ENCODE assay signal across 23 mouse cellular contexts in the genomic region with DNA sequence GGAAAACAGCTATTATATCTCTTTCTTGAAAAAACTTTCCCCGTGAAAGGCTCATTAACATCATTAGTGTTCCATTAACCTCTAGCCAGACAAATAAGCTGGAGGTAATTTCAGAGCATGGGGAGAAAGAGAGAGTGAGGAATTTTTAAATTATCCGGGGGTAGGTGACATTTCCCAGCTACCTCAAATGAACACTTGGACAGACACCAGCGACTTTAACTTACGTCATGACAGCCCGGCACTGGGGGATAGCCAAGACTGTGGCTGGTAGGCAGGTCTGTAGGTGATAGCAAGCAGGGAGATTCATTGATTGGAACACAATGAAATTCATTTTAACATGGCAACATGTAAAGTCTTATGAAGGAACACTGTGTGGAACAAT.
A peak's percentile ranks its signal among the peaks of the same experiment; 100 is the strongest.
DNase-seq lines count a peak whose midpoint lies in the region; ATAC-seq and TF ChIP-seq lines count a peak whose summit lies in the region.
"Had no signal": no experiment of that assay in that cellular context is flagged by ENCODE, and none has a peak within 500 bp of the region (broad histone marks: within the 10 kb centered on the region; RNA-seq: fewer than 3 reads in every experiment).

No protein-coding gene starts in this region.

- H3K4me1 ChIP-seq in forebrain, embryonic 15.5 days: peaks cover 16% of the 10 kb centered on the region
- no peaks in the 10 kb centered on the region for H3K4me1 ChIP-seq in forebrain, embryonic 11.5 days (replicated peaks; ENCODE audit: control insufficient read depth, insufficient read depth, low read length)
- H3K4me1 ChIP-seq: heart, embryonic 13.5 days; hindbrain, embryonic 13.5 days; megakaryocyte, embryonic 14.5 days; neural tube, embryonic 15.5 days had no signal

- H3K27ac ChIP-seq in forebrain, embryonic 15.5 days (replicated peaks): 0 out of 2 replicates have a peak overlapping the region, but pooled peaks have one; percentile 2
- no peak overlapping the region for H3K27ac ChIP-seq in forebrain, embryonic 11.5 days (ENCODE audit: low read depth, low read length)
- H3K27ac ChIP-seq in left cerebral cortex, adult 2 months: peak overlapping the region; percentile 80
- H3K27ac ChIP-seq: heart, embryonic 13.5 days; hindbrain, embryonic 13.5 days; neural tube, embryonic 15.5 days had no signal

- no peak overlapping the region for H3K9ac ChIP-seq in forebrain, embryonic 15.5 days (replicated peaks)
- H3K9ac ChIP-seq in forebrain, embryonic 11.5 days (ENCODE audit: low read length): no peak overlapping the region
- H3K9ac ChIP-seq: heart, embryonic 13.5 days; hindbrain, embryonic 13.5 days; neural tube, embryonic 15.5 days had no signal

- H3K9me3 ChIP-seq in forebrain, embryonic 15.5 days: no peaks in the 10 kb centered on the region
- no peaks in the 10 kb centered on the region for H3K9me3 ChIP-seq in forebrain, embryonic 11.5 days (ENCODE audit: control insufficient read depth, low read length)
- H3K9me3 ChIP-seq: heart, embryonic 13.5 days; hindbrain, embryonic 13.5 days; neural tube, embryonic 15.5 days had no signal

- DNase-seq in forebrain, embryonic 11.5 days (ENCODE audit: low spot score): no peak
- DNase-seq in left cerebral cortex, adult 2 months (ENCODE audit: extremely low spot score in 1 of 2, low spot score in 2 of 2): peak in 1 of 2 experiments; percentile 61
- no peak for DNase-seq in left cerebral cortex, adult 11 months (ENCODE audit: low spot score)
- DNase-seq in brain, adult 2 months (ENCODE audit: low read depth, low spot score): peak; percentile 66
- peak; percentile 41 to 45 for DNase-seq in cerebellum, postnatal 10 days
- DNase-seq in adrenal gland, adult (ENCODE audit: inconsistent age in 2 of 2, low spot score in 1 of 2): no peak
- DNase-seq: adrenal gland, adult 8-10 months; gastrocnemius, postnatal 14 days; heart, adult 18-20 months; kidney, adult 8-10 months; kidney, postnatal 14 days; layer of hippocampus, adult 9-11 months; lung, adult 18-20 months; lung, postnatal 14 days; thymus, postnatal 25 days had no signal

- no peak for TF ChIP-seq CTCF in left cerebral cortex, adult 2 months (IDR thresholded peaks at IDR 0.05)

- no peak overlapping the region for H3K4me3 ChIP-seq in forebrain, embryonic 15.5 days
- H3K4me3 ChIP-seq in forebrain, embryonic 11.5 days (ENCODE audit: low read depth, low read length): no peak overlapping the region
- H3K4me3 ChIP-seq in left cerebral cortex, adult 2 months: no peak overlapping the region
- H3K4me3 ChIP-seq: heart, embryonic 13.5 days; hindbrain, embryonic 13.5 days; megakaryocyte, embryonic 14.5 days; neural tube, embryonic 15.5 days had no signal

- no peaks in the 10 kb centered on the region for H3K27me3 ChIP-seq in forebrain, embryonic 15.5 days
- H3K27me3 ChIP-seq in forebrain, embryonic 11.5 days (ENCODE audit: control insufficient read depth, insufficient read depth, low read length): no peaks in the 10 kb centered on the region
- H3K27me3 ChIP-seq: heart, embryonic 13.5 days; hindbrain, embryonic 13.5 days; megakaryocyte, embryonic 14.5 days; neural tube, embryonic 15.5 days had no signal

- 0 out of 2 replicates have a peak, but pooled peaks have one; percentile 53 for ATAC-seq in forebrain, embryonic 15.5 days (replicated peaks)
- no peak for ATAC-seq in forebrain, embryonic 11.5 days (replicated peaks; ENCODE audit: low FRiP score)
- ATAC-seq: inflammation-experienced regulatory T-cells, adult 6 months; midbrain, embryonic 16.5 days had no signal

- intact Hi-C loops in left cerebral cortex, adult 2 months (cut with DNase I): loop anchor here (5.0 kb wide), 2 partner anchors 264 to 459 kb away; no protein-coding TSS in a partner anchor

- H3K36me3 ChIP-seq in forebrain, embryonic 15.5 days: no peaks in the 10 kb centered on the region
- H3K36me3 ChIP-seq in forebrain, embryonic 11.5 days (ENCODE audit: control insufficient read depth, insufficient read depth, low read length): no peaks in the 10 kb centered on the region
- H3K36me3 ChIP-seq: heart, embryonic 13.5 days; hindbrain, embryonic 13.5 days; neural tube, embryonic 15.5 days had no signal

- 33% methylated on average over 5 of the region's 5 CpGs for WGBS in forebrain, embryonic 15.5 days
- 72% methylated on average over 5 of the region's 5 CpGs for WGBS in forebrain, embryonic 11.5 days

- H3K4me2 ChIP-seq in forebrain, embryonic 15.5 days (replicated peaks): no peak overlapping the region
- no peak overlapping the region for H3K4me2 ChIP-seq in forebrain, embryonic 11.5 days (ENCODE audit: low read depth, low read length, severe bottlenecking)
- H3K4me2 ChIP-seq: heart, embryonic 13.5 days; hindbrain, embryonic 13.5 days; liver, embryonic 11.5 days; neural tube, embryonic 15.5 days had no signal

Comparison
In these comparisons a context has a peak if more than half of its experiments do, and no peak if none do; other contexts are left out.
1. DNase-seq: peak in brain, adult 2 months (single experiment) and cerebellum, postnatal 10 days (2 of 2); none in forebrain, embryonic 11.5 days (single experiment), left cerebral cortex, adult 11 months (single experiment) and adrenal gland, adult (0 of 2).